Mouse (Mus musculus) G1E (cell line): ENCODE data around the gene March4.

Experiments used
- CTCF ChIP-seq: IDR thresholded peaks from 2 replicates; pipeline ENCODE4 v1.5.1; 2012; ENCODE audit warnings: low read depth, low read length, inconsistent platforms, mixed read lengths
- GATA1 ChIP-seq: IDR thresholded peaks from 2 replicates; pipeline ENCODE4 v1.6.1; 2012; ENCODE audit warnings: borderline replicate concordance, low read length, inconsistent platforms, mixed read lengths

GRCm38 (mm10) chr1:72523601-72524000 lies 13.1 kb downstream of the March4 start:
- TF ChIP-seq CTCF, result no peak
- no peak for TF ChIP-seq GATA1
